Mouse (Mus musculus) retina, embryonic 14.5 days (tissue): ENCODE data around the gene Fam241b.

Experiments used
- DNase-seq: peaks from one replicate; pipeline ENCODE4 v3.0.0-alpha.2; 2015; ENCODE audit warnings: low spot score

Fam241b gene

GRCm38 (mm10) chr10:62070636-62071035 lies 73.1 kb downstream of the Fam241b start:
- DNase-seq, result no peak

DNA sequence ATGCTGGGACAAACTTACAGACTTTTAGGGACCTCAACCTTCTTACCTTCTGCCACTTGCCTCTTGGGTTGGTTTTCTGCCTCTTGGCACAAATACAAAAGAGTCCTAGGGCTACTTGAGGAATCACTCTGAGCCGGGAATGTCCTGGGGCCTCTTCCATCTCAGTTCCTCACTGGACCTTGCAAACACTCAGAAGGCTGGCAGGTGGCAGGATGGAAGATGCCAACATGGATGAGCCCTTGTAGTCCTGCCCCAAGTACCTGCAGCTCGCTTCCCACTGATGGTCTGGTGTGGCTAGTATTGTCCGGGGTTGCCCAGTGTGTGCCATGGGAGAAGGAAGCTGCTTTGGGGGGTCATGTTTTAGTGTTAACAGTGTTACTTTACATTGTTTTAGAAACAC lies 73.8 kb downstream of the Fam241b start:
- DNase-seq, result no peak

- DNase-seq, result no peak
Measured at GRCm38 (mm10) chr10:62069398-62069797, 74.3 kb downstream of the Fam241b start.

DNA sequence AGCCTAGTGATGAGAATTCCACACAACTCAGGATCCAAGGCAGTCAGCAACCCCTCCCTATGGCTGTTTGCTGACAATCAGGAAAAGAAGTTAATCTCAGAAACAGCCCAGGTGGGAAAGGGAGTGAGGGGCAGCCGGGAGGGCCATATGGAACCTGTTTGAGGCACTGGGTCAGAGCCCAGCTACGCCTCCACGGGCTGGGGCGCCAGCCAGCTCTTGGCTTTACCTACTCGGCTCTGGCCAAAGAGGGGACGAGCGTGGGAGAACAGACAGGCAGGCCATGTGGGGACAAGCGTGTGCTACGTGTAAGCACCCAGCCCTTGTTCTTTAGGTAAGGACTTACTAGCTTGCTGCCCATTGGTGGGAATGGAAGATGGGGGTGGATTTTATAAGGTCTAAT lies 75.2 kb downstream of the Fam241b start:
- no peak for DNase-seq

DNA sequence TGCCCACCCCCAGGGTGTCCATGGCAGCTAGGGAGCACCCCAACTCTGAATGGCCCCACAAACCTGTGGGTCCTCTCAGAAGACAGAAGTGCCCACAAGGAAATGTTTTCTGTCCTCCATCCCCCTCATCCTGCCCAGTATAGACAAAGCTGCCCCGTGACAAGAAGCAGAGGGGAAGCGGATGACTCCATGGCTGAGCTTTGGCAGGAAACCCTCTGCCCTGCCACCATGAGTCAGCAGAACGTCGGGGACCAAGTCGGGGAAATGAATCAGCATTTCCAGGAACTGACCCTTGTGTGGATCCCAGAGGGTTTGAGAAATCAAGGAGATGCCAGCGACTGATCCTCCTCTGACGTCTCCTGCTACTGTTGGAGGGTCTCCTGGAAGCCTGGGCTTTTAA lies 77.5 kb downstream of the Fam241b start:
- DNase-seq, result no peak

DNA sequence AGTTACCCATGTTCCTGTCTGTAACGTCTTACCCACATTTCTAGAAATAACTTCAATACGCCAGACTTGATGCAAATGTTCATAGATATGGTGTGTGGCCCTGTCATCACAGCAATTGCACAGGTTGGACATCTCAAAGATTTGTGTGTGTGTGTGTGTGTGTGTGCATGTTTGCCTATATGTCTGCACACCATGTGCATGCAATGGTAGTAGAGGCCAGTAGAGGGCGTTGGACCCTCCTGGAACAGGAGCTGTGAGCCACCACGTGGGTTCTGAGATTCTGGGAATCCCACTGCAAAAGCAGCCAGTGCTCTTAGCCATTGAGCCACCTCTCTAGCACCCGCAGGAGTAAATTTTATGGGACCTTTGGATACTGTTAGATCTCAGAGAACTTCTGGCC lies 80.9 kb downstream of the Fam241b start:
- no peak for DNase-seq

- DNase-seq, result no peak
Measured at GRCm38 (mm10) chr10:62060969-62061678, 82.6 kb downstream of the Fam241b start.

- DNase-seq, result no peak
Measured at GRCm38 (mm10) chr10:62060224-62060913, 83.4 kb downstream of the Fam241b start.

DNA sequence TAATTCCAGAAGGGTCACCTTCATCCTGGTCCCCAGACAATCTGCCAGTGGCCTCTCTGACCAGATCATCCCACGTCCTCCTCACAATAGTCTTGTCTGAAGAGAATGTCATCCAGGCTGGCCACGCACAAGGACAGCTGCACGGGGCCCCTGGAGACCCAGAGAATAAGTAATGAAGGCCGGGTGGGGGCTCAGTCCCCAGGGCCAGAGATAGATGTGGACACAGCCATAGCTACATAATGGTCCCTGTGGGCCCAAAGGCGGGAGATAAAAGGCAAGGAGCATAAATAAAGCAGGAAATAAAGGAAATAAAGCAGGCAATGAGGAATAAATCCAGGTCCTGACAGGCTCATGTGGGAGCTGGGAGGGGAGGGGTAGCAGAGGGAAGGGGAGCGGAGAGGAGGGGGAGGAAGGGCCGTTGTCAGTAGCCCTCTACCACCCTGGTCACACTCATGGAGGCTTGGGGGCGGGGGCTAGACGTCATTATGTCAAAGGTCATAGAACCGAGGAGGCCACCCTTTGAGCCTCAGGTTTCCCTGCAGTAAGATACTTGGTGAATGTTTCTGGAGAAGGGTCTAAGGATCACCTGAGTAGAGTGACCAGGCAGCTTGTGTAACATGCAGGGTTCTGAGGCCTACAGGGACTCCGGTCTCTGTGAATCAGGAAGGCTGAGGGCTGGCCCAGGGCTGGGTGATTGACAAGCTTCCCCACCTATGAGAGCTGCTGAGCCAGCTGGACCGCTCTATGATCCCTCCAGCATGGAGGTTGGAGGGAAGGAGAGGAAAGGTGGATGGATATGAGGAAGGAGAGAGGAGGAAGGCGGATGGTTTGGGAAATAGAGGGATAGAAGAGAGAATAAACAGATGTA lies 85.0 kb downstream of the Fam241b start:
- DNase-seq, result peak; percentile 41
